Mouse (Mus musculus): ENCODE measurements at regions not wholly inside any gene's neighbourhood (a gene's known extent, or its start where the extent isn't known, plus 50 kb on each side); places are given as distances from the start of the nearest gene placed in this dataset.

- DNase-seq (ENCODE audit: low spot score) (no peak), ATAC-seq (ENCODE audit: extremely low read depth, insufficient number of reproducible peaks, low FRiP score, poor library complexity, severe bottlenecking) (no peak)
- Histone ChIP-seq H3K27me3 (ENCODE audit: insufficient read depth, low read length) (0 out of 2 replicates have a peak, but pooled peaks cover 3% of the 10 kb centered on the region), H3K9me3 (replicated peaks) (no peaks in the 10 kb centered on the region), H3K4me3 (ENCODE audit: low read depth, low read length) (no peak overlapping the region), H3K4me1 (ENCODE audit: insufficient read depth, low read depth, low read length) (no peaks in the 10 kb centered on the region), H3K36me3 (replicated peaks) (no peaks in the 10 kb centered on the region)
- TF ChIP-seq TAL1 (conservative IDR thresholded peaks at IDR 0.05; ENCODE audit: low read depth, low read length) (no peak), CTCF (IDR thresholded peaks at IDR 0.05; ENCODE audit: low read depth, low read length) (no peak), GATA2 (IDR thresholded peaks at IDR 0.05; ENCODE audit: borderline replicate concordance, low read depth, low read length) (no peak), POLR2AphosphoS5 (IDR thresholded peaks at IDR 0.05; ENCODE audit: insufficient replicate concordance, low read depth, low read length) (no peak), GATA1 (IDR thresholded peaks at IDR 0.05; ENCODE audit: borderline replicate concordance, low read length) (no peak)
These were observed 220.5 kb upstream of the Gm15217 start for GRCm38 (mm10) chr14:46158741-46159140.

GRCm38 (mm10) chr14:46172181-46172874, 206.9 kb upstream of the Gm15217 start:
- TF ChIP-seq POLR2AphosphoS5 (IDR thresholded peaks at IDR 0.05; ENCODE audit: insufficient replicate concordance, low read depth, low read length) = no peak
- TF ChIP-seq CTCF (IDR thresholded peaks at IDR 0.05; ENCODE audit: low read depth, low read length) = no peak
- TF ChIP-seq TAL1 (conservative IDR thresholded peaks at IDR 0.05; ENCODE audit: low read depth, low read length) = no peak
- no peak for TF ChIP-seq GATA2 (IDR thresholded peaks at IDR 0.05; ENCODE audit: borderline replicate concordance, low read depth, low read length)
- no peak for TF ChIP-seq GATA1 (IDR thresholded peaks at IDR 0.05; ENCODE audit: borderline replicate concordance, low read length)
- no peaks in the 10 kb centered on the region for H3K36me3 ChIP-seq (replicated peaks)
- H3K4me1 ChIP-seq (ENCODE audit: insufficient read depth, low read depth, low read length) = no peaks in the 10 kb centered on the region
- no peaks in the 10 kb centered on the region for H3K27me3 ChIP-seq (ENCODE audit: insufficient read depth, low read length)
- DNase-seq (ENCODE audit: low spot score) (no peak), ATAC-seq (ENCODE audit: extremely low read depth, insufficient number of reproducible peaks, low FRiP score, poor library complexity, severe bottlenecking) (no peak)
- no peaks in the 10 kb centered on the region for H3K9me3 ChIP-seq (replicated peaks)
- H3K4me3 ChIP-seq (ENCODE audit: low read depth, low read length) = no peak overlapping the region

GRCm38 (mm10) chr14:46172875-46173324, 206.3 kb upstream of the Gm15217 start:
- Histone ChIP-seq H3K27me3 (ENCODE audit: insufficient read depth, low read length) (no peaks in the 10 kb centered on the region), H3K36me3 (replicated peaks) (no peaks in the 10 kb centered on the region), H3K9me3 (replicated peaks) (no peaks in the 10 kb centered on the region), H3K4me3 (ENCODE audit: low read depth, low read length) (no peak overlapping the region), H3K4me1 (ENCODE audit: insufficient read depth, low read depth, low read length) (no peaks in the 10 kb centered on the region)
- no peak for TF ChIP-seq TAL1 (conservative IDR thresholded peaks at IDR 0.05; ENCODE audit: low read depth, low read length)
- TF ChIP-seq GATA1 (IDR thresholded peaks at IDR 0.05; ENCODE audit: borderline replicate concordance, low read length) = no peak
- no peak for TF ChIP-seq CTCF (IDR thresholded peaks at IDR 0.05; ENCODE audit: low read depth, low read length)
- no peak for TF ChIP-seq GATA2 (IDR thresholded peaks at IDR 0.05; ENCODE audit: borderline replicate concordance, low read depth, low read length)
- no peak for TF ChIP-seq POLR2AphosphoS5 (IDR thresholded peaks at IDR 0.05; ENCODE audit: insufficient replicate concordance, low read depth, low read length)
- no peak for ATAC-seq (ENCODE audit: extremely low read depth, insufficient number of reproducible peaks, low FRiP score, poor library complexity, severe bottlenecking)
- DNase-seq (ENCODE audit: low spot score) = no peak

GRCm38 (mm10) chr14:46174386-46174785, 204.8 kb upstream of the Gm15217 start:
- no peaks in the 10 kb centered on the region for H3K4me1 ChIP-seq (ENCODE audit: insufficient read depth, low read depth, low read length)
- no peaks in the 10 kb centered on the region for H3K27me3 ChIP-seq (ENCODE audit: insufficient read depth, low read length)
- H3K36me3 ChIP-seq (replicated peaks) = no peaks in the 10 kb centered on the region
- no peak for DNase-seq (ENCODE audit: low spot score)
- ATAC-seq (ENCODE audit: extremely low read depth, insufficient number of reproducible peaks, low FRiP score, poor library complexity, severe bottlenecking) = no peak
- H3K9me3 ChIP-seq (replicated peaks) = no peaks in the 10 kb centered on the region
- TF ChIP-seq GATA2 (IDR thresholded peaks at IDR 0.05; ENCODE audit: borderline replicate concordance, low read depth, low read length) = no peak
- no peak for TF ChIP-seq POLR2AphosphoS5 (IDR thresholded peaks at IDR 0.05; ENCODE audit: insufficient replicate concordance, low read depth, low read length)
- no peak for TF ChIP-seq CTCF (IDR thresholded peaks at IDR 0.05; ENCODE audit: low read depth, low read length)
- no peak for TF ChIP-seq TAL1 (conservative IDR thresholded peaks at IDR 0.05; ENCODE audit: low read depth, low read length)
- TF ChIP-seq GATA1 (IDR thresholded peaks at IDR 0.05; ENCODE audit: borderline replicate concordance, low read length) = no peak
- H3K4me3 ChIP-seq (ENCODE audit: low read depth, low read length) = no peak overlapping the region

- no peak for TF ChIP-seq CTCF (IDR thresholded peaks at IDR 0.05; ENCODE audit: low read depth, low read length)
- TF ChIP-seq POLR2AphosphoS5 (IDR thresholded peaks at IDR 0.05; ENCODE audit: insufficient replicate concordance, low read depth, low read length) = no peak
- TF ChIP-seq GATA2 (IDR thresholded peaks at IDR 0.05; ENCODE audit: borderline replicate concordance, low read depth, low read length) = no peak
- no peak for ATAC-seq (ENCODE audit: extremely low read depth, insufficient number of reproducible peaks, low FRiP score, poor library complexity, severe bottlenecking)
These were observed 203.7 kb upstream of the Gm15217 start for GRCm38 (mm10) chr14:46175291-46176216.

GRCm38 (mm10) chr14:46179024-46179423, 200.2 kb upstream of the Gm15217 start:
- ATAC-seq (ENCODE audit: extremely low read depth, insufficient number of reproducible peaks, low FRiP score, poor library complexity, severe bottlenecking) = no peak
- TF ChIP-seq GATA2 (IDR thresholded peaks at IDR 0.05; ENCODE audit: borderline replicate concordance, low read depth, low read length) = no peak
- no peak for TF ChIP-seq CTCF (IDR thresholded peaks at IDR 0.05; ENCODE audit: low read depth, low read length)
- no peak for TF ChIP-seq GATA1 (IDR thresholded peaks at IDR 0.05; ENCODE audit: borderline replicate concordance, low read length)
- TF ChIP-seq POLR2AphosphoS5 (IDR thresholded peaks at IDR 0.05; ENCODE audit: insufficient replicate concordance, low read depth, low read length) = no peak
- TF ChIP-seq TAL1 (conservative IDR thresholded peaks at IDR 0.05; ENCODE audit: low read depth, low read length) = no peak
- H3K9me3 ChIP-seq (replicated peaks) = no peaks in the 10 kb centered on the region
- H3K27me3 ChIP-seq (ENCODE audit: insufficient read depth, low read length) = no peaks in the 10 kb centered on the region
- H3K4me1 ChIP-seq (ENCODE audit: insufficient read depth, low read depth, low read length) = no peaks in the 10 kb centered on the region
- H3K4me3 ChIP-seq (ENCODE audit: low read depth, low read length) = no peak overlapping the region
- H3K36me3 ChIP-seq (replicated peaks) = no peaks in the 10 kb centered on the region
- no peak for DNase-seq (ENCODE audit: low spot score)

More at GRCm38 (mm10) chr14:46175291-46176216, 203.7 kb upstream of the Gm15217 start:
- Histone ChIP-seq H3K4me3 (ENCODE audit: low read depth, low read length) (no peak overlapping the region), H3K9me3 (replicated peaks) (no peaks in the 10 kb centered on the region), H3K36me3 (replicated peaks) (no peaks in the 10 kb centered on the region), H3K27me3 (ENCODE audit: insufficient read depth, low read length) (no peaks in the 10 kb centered on the region), H3K4me1 (ENCODE audit: insufficient read depth, low read depth, low read length) (no peaks in the 10 kb centered on the region)
- DNase-seq (ENCODE audit: low spot score) = no peak

Data from G1E (cell line).